Mouse (Mus musculus) thymus, adult 2 months (tissue): Measurements from ENCODE around the gene Nxph1. TPM values are rescaled to one million over a fixed set of nuclear protein-coding genes. Genes with fewer than 3 reads are reported as not detected.

Experiments used
- DNase-seq: peaks from one replicate; pipeline ENCODE4 v3.0.0; 2021
- H3K27ac ChIP-seq: fragments of 200-500 bp; 2 replicates; pipeline ENCODE4 v1.5.1; 2012; ENCODE audit warnings: low read length, control low read depth; ENCODE audit not compliant: control insufficient read depth, insufficient read depth
- H3K27me3 ChIP-seq: fragments of 200-500 bp; 2 replicates; pipeline ENCODE4 v1.6.1; 2012; ENCODE audit warnings: mild to moderate bottlenecking, low read length, moderate library complexity, mixed read lengths; ENCODE audit not compliant: control insufficient read depth, insufficient read depth
- H3K36me3 ChIP-seq: fragments of 200-500 bp; 2 replicates; pipeline ENCODE4 v1.6.1; 2012; ENCODE audit warnings: mild to moderate bottlenecking, low read length, moderate library complexity; ENCODE audit not compliant: control insufficient read depth, insufficient read depth
- H3K4me1 ChIP-seq: fragments of 200-500 bp; replicated peaks from 2 replicates; pipeline ENCODE4 v1.6.1; 2012; ENCODE audit warnings: low read length; ENCODE audit not compliant: control insufficient read depth, insufficient read depth
- H3K4me3 ChIP-seq: fragments of 200-500 bp; 2 replicates; pipeline ENCODE4 v1.5.1; 2012; ENCODE audit warnings: mild to moderate bottlenecking, low read length, control low read depth, moderate library complexity; ENCODE audit not compliant: control insufficient read depth, insufficient read depth
- CTCF ChIP-seq: fragments of 200-500 bp; IDR thresholded peaks from 2 replicates; pipeline ENCODE4 v1.5.1; 2012; ENCODE audit warnings: mild to moderate bottlenecking, control low read depth, low read length, moderate library complexity, borderline replicate concordance; ENCODE audit not compliant: control insufficient read depth, poor library complexity, insufficient read depth; ENCODE audit errors: extremely low read depth
- POLR2A ChIP-seq: fragments of 200-500 bp; IDR thresholded peaks from 2 replicates; pipeline ENCODE4 v1.6.1; 2012; ENCODE audit warnings: mild to moderate bottlenecking, low read length, control low read depth, moderate library complexity; ENCODE audit not compliant: control insufficient read depth, poor library complexity, insufficient read depth; ENCODE audit errors: extremely low read depth
- WGBS: fragments of 180-500 bp; shearing (Covaris S2); methylation state at CpG from one replicate; pipeline ENCODE4 v1.1.7; 2018; 5-methylcytosine and 5-hydroxymethylcytosine counted together
- polyA plus RNA-seq: library from polyadenylated mRNA; depleted of rRNA; stranded (reverse); fragments of >200 nt; gene quantifications from 2 replicates; pipeline ENCODE4 v1.2.3, GENCODE M21; 2012

Nxph1 gene
- polyA plus RNA-seq, 1 experiment: 0.11 TPM

DNA sequence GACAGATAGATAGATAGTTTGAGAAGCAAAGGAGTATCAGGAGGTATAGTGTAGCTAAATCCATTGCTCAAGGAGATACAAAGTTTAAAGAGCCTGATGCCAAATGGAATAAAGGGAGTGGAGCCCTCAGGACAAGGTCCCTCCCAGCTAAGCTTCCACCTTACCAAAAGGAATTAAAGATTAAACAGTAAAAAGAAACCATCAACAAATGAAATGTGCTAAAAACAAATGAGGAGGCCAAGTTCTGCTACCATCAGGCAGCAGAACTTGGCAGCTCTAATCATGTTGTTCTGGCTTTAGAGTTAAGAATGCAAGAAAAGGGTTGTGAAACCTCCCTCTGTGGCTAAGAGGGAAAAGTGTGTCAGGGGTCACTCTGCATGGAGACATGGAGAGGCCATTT lies 159.1 kb downstream of the Nxph1 start:
- Histone ChIP-seq H3K4me3 (no peak overlapping the region), H3K36me3 (no peaks in the 10 kb centered on the region), H3K4me1 (no peaks in the 10 kb centered on the region), H3K27ac (no peak overlapping the region), H3K27me3 (no peaks in the 10 kb centered on the region)
- TF ChIP-seq POLR2A (no peak), CTCF (no peak)
- no peak for DNase-seq

- Histone ChIP-seq H3K27me3 (no peaks in the 10 kb centered on the region), H3K36me3 (no peaks in the 10 kb centered on the region), H3K27ac (no peak overlapping the region), H3K4me3 (no peak overlapping the region), H3K4me1 (no peaks in the 10 kb centered on the region)
- no peak for DNase-seq
- 92% methylated on average over 2 of the region's 2 CpGs for WGBS
- TF ChIP-seq POLR2A (no peak), CTCF (no peak)
Observed at GRCm38 (mm10) chr6:9119136-9119535, 170.9 kb downstream of the Nxph1 start.

DNA sequence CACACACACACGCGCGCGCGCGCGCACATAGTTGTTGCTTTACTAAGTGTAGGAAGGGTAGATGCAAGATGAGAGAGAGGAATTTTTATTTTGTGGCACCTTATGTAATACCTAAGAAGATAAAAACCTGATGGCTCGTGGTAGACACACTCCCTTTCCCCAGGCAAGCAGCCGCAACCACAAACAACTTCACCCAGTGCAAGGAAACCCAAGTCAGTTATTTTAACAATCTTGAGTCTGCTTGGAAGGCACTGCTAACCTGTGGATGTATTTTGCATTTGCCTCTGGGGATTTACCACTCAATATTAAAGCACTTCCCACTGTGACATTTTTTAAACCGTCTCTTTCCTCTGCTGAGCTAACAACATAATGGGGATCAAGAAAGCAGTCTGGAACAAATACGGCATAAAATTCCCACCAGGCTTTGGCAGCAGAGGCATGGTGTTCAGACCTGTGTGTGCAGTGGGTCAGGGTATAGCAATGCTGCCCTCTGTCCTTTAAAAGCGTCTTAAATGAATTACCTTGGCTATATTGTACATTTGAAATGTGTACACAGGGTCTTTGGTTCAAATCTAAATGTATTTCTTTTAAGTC lies 176.2 kb downstream of the Nxph1 start:
- DNase-seq: no peak
- Histone ChIP-seq H3K4me3 (no peak overlapping the region), H3K27me3 (no peaks in the 10 kb centered on the region), H3K4me1 (no peaks in the 10 kb centered on the region), H3K36me3 (no peaks in the 10 kb centered on the region), H3K27ac (no peak overlapping the region)
- 91% methylated on average over 12 of the region's 12 CpGs for WGBS
- TF ChIP-seq CTCF (no peak), POLR2A (no peak)

DNA sequence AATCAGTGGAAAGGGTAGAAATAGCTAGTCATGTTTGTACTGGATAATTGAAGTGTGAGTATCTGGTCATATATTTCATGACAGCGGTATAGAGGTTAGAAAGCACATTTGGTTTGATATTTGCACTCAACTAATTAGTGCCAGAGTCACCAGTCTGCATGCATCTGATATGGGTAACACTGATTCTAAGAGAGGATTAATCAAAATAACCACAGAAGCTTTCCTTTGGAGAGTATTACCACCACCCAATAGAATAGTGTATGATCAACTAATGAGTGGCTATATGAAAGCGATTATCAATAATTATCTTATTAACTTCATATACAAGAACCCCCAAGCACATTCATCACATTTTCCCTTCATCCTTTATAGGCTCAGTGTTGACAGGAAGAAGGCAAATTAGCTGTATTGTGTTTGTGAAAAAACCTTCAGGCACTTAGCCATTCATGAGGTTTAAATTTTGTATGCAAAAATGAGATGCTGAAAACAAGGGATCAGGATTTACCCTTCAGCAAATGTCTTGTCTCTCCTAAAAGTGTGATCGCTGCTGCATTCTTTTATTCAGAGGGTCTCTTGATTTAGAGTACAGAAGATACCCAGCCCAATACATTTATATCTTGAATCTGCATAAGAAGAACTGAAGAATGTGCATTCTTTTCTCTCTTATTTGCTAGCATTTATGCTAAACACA lies 185.5 kb downstream of the Nxph1 start:
- no peak overlapping the region for H3K4me3 ChIP-seq
- no peak for DNase-seq
- TF ChIP-seq POLR2A: no peak
- no peaks in the 10 kb centered on the region for H3K4me1 ChIP-seq
- H3K27me3 ChIP-seq: no peaks in the 10 kb centered on the region
- WGBS: 85% methylated on average over 3 of the region's 3 CpGs
- no peaks in the 10 kb centered on the region for H3K36me3 ChIP-seq
- no peak overlapping the region for H3K27ac ChIP-seq

DNA sequence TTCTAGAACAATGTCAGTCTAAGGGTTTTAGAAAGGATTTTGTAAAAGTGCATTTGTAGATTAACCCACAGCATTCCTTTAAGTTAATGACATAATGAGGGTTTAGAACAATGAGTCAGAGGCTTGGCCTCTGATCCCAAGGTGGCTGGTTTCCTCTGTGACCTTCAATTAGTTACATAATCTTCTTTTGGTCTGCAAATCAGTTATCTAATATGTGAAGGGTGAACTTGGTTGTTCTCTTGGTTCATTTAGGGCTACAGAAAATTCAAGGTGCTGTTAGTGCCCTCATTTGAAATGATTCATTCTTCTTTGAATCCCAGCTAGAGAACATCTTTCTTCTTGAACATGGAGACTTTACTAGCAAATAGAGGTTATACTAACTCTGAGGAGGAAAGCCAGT lies 199.7 kb downstream of the Nxph1 start:
- Histone ChIP-seq H3K27ac (no peak overlapping the region), H3K36me3 (no peaks in the 10 kb centered on the region), H3K27me3 (no peaks in the 10 kb centered on the region), H3K4me3 (no peak overlapping the region), H3K4me1 (no peaks in the 10 kb centered on the region)
- DNase-seq: no peak
- TF ChIP-seq POLR2A: no peak
- no peak for TF ChIP-seq CTCF

DNA sequence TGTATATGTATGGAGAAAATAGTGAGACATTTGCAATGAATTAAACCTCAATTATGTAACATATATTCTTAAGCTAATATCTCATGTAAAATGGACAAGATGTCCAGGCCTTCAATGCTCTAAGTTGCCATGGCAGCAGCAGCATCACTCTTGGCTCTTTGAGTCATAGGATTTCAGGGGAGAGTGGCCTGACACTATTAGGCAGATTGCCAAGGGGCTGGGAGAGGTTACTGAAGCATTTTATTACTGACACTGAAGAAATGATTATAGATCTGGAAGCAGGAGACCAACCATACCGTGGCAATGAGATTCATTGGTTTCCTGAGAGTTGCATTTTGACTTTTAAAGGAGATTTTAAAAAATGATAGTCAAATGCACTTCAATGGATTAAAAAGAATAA lies 201.6 kb downstream of the Nxph1 start:
- 52% methylated on average over 1 of the region's 1 CpGs for WGBS
- TF ChIP-seq POLR2A (no peak), CTCF (no peak)
- DNase-seq: no peak
- Histone ChIP-seq H3K27me3 (no peaks in the 10 kb centered on the region), H3K27ac (no peak overlapping the region), H3K36me3 (no peaks in the 10 kb centered on the region), H3K4me3 (no peak overlapping the region), H3K4me1 (no peaks in the 10 kb centered on the region)

DNA sequence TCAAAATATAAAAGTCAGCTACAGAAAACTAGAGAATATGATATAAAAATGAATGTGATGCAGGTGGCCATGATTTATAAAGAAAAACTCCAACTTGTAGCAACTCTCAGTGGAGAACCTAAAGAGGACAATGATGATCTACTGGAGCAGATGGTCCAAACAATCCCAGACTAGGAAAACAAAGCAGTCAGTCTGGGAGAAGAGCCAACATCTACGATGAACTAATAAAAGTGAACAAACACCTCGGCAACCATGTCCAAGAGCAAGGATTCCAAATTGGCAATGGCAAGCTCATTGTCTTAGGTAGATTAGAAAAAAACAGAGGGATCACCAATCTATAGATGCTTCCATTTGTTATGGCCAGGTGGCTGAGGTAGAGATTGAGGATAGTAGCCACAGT lies 211.0 kb downstream of the Nxph1 start:
- Histone ChIP-seq H3K27me3 (no peaks in the 10 kb centered on the region), H3K36me3 (no peaks in the 10 kb centered on the region), H3K4me1 (no peaks in the 10 kb centered on the region), H3K4me3 (no peak overlapping the region), H3K27ac (no peak overlapping the region)
- no peak for DNase-seq
- 92% methylated on average over 2 of the region's 2 CpGs for WGBS
- no peak for TF ChIP-seq POLR2A
- no peak for TF ChIP-seq CTCF

GRCm38 (mm10) chr6:9182477-9182876 lies 234.2 kb downstream of the Nxph1 start:
- no peak for TF ChIP-seq CTCF
- no peak for TF ChIP-seq POLR2A
- no peak for DNase-seq
- Histone ChIP-seq H3K36me3 (no peaks in the 10 kb centered on the region), H3K27ac (no peak overlapping the region), H3K4me1 (no peaks in the 10 kb centered on the region), H3K27me3 (no peaks in the 10 kb centered on the region), H3K4me3 (no peak overlapping the region)
- WGBS: 67% methylated on average over 3 of the region's 3 CpGs
